Comparison of ENCODE assay signal across 15 mouse cellular contexts in the genomic region with DNA sequence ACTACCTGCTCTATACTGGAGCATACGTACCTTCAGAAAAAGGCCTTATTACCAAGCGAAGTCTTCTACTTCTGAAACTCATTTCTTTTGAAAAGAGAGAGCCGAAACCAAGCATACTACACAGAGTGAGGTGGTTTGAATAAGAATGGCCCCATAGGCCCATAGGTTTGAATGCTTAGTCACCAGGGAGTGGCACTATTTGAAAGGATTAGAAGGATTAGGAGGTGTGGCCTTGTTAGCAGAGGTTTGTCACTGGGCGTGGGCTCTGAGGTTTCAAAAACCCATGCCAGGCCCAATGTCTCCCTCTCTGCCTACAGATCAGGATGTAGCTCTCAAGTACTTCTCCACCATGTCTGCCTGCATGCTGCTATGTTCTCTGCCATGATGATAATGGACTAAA.
"Had no signal": no experiment of that assay in that cellular context is flagged by ENCODE, and none has a peak within 500 bp of the region (broad histone marks: within the 10 kb centered on the region; RNA-seq: fewer than 3 reads in every experiment).

No protein-coding gene starts in this region.

- H3K9ac ChIP-seq: neural tube, embryonic 15.5 days; stomach, embryonic 15.5 days had no signal

- H3K27me3 ChIP-seq: neural tube, embryonic 15.5 days; stomach, embryonic 15.5 days had no signal

- DNase-seq: retina, postnatal 1 day; right cerebral cortex, adult 18-20 months; right cerebral cortex, postnatal 14 days; right cerebral cortex, postnatal 25 days; right cerebral cortex, postnatal 4 days; spleen, adult 18-20 months; thymus, adult 18-20 months; thymus, adult 2 months; thymus, postnatal 14 days; thymus, postnatal 25 days; thymus, postnatal 36 days; thymus, postnatal 4 days had no signal

- H3K4me3 ChIP-seq: neural tube, embryonic 15.5 days; stomach, embryonic 15.5 days had no signal

- H3K9me3 ChIP-seq: neural tube, embryonic 15.5 days; stomach, embryonic 15.5 days had no signal

- H3K27ac ChIP-seq: neural tube, embryonic 15.5 days; stomach, embryonic 15.5 days; stomach, postnatal 0 days had no signal

- H3K4me2 ChIP-seq: neural tube, embryonic 15.5 days; stomach, embryonic 15.5 days had no signal

- H3K36me3 ChIP-seq: neural tube, embryonic 15.5 days; stomach, embryonic 15.5 days had no signal
